Mouse (Mus musculus) heart, postnatal 36 days (tissue): ENCODE measurements around the gene Sf3b1. TPM values are rescaled to one million over a fixed set of nuclear protein-coding genes. Genes with fewer than 3 reads are reported as not detected.
A peak's percentile ranks its signal among the peaks of the same experiment; 100 is the strongest.
"Not testable (repeated sequence)": the region's sequence is repeated elsewhere in the genome, so short reads cannot be mapped to it uniquely, and the experiment has no call there.

Source experiments
- DNase-seq, 2 experiments: peaks; one replicate each; pipeline ENCODE4 v3.0.0; 2021 to 2022
- intact Hi-C: fragments of 180-260 bp; cut with DNase I; formaldehyde crosslinking; loops from one replicate; pipeline ENCODE4 v1.15.1; 2025
- total RNA-seq, 2 experiments: library from RNA; stranded (reverse); gene quantifications; 2 replicates each; pipeline ENCODE4 v1.2.3; 2021

The Sf3b1 gene
- total RNA-seq, 2 experiments from 2014 or later: 76.4 to 83.0 TPM

- no peak for DNase-seq
- intact Hi-C loops: loop anchor here (5.0 kb wide), 1 partner anchor 103 kb away; the partner anchor contains the start of gene Mob4
These were observed 2.2 kb upstream of the Sf3b1 start for GRCm38 (mm10) chr1:55029446-55029845.

- intact Hi-C loops: loop anchor here (5.0 kb wide), 1 partner anchor 104 kb away; the partner anchor contains the start of gene Mob4
- peak in 1 of 2 experiments; percentile 25 for DNase-seq
These were observed 1.4 kb upstream of the Sf3b1 start for GRCm38 (mm10) chr1:55028512-55029249.

- intact Hi-C loops: loop anchor here (1.0 to 5.0 kb wide), 3 partner anchors 23 to 104 kb away; partner anchors contain the start of genes Hspd1, Hspe1 and Mob4
- DNase-seq: no peak
These were observed 685 bp upstream of the Sf3b1 start for GRCm38 (mm10) chr1:55027966-55028365.

GRCm38 (mm10) chr1:55026444-55027252 is 633 bp downstream of the Sf3b1 start:
- no peak for DNase-seq

GRCm38 (mm10) chr1:55025656-55026430 is 1.4 kb downstream of the Sf3b1 start:
- DNase-seq: peak; percentile 22 to 25
- intact Hi-C loops: loop anchor here (5.0 kb wide), 1 partner anchor 106 kb away; the partner anchor contains the start of gene Mob4

More at GRCm38 (mm10) chr1:55026444-55027252, 633 bp downstream of the Sf3b1 start:
- intact Hi-C loops: loop anchor here (1.0 to 5.0 kb wide), 3 partner anchors 25 to 106 kb away; partner anchors contain the start of genes Hspd1, Hspe1 and Mob4

GRCm38 (mm10) chr1:55021907-55022306 is 5.4 kb downstream of the Sf3b1 start:
- no peak for DNase-seq
- intact Hi-C loops: no loop called here

- intact Hi-C loops: no loop called here
- no peak for DNase-seq
These were observed 14.8 kb downstream of the Sf3b1 start for GRCm38 (mm10) chr1:55012513-55012912.

- intact Hi-C loops: loop anchor here (2.0 kb wide), 1 partner anchor 16 kb away; no protein-coding TSS in a partner anchor
- DNase-seq: not testable (repeated sequence)
These were observed 19.0 kb downstream of the Sf3b1 start for GRCm38 (mm10) chr1:55008313-55008712.

GRCm38 (mm10) chr1:54993581-54993980 is 33.7 kb downstream of the Sf3b1 start:
- no peak for DNase-seq
- intact Hi-C loops: loop anchor here (2.0 kb wide), 1 partner anchor 15 kb away; no protein-coding TSS in a partner anchor

- no peak for DNase-seq
- intact Hi-C loops: loop anchor here (10.0 kb wide), 1 partner anchor 551 kb away; the partner anchor contains the start of gene Gtf3c3
These were observed 41.0 kb downstream of the Sf3b1 start for GRCm38 (mm10) chr1:54986248-54986647.

- no peak for DNase-seq
- intact Hi-C loops: loop anchor here (10.0 kb wide), 1 partner anchor 551 kb away; the partner anchor contains the start of gene Gtf3c3
These were observed 41.5 kb downstream of the Sf3b1 start for GRCm38 (mm10) chr1:54985831-54986230.

- intact Hi-C loops: loop anchor here (5.0 to 10.0 kb wide), 2 partner anchors 227 to 549 kb away; partner anchors contain the start of gene Gtf3c3
- DNase-seq: no peak
These were observed 43.1 kb downstream of the Sf3b1 start for GRCm38 (mm10) chr1:54984154-54984553.

GRCm38 (mm10) chr1:54983339-54983738 is 43.9 kb downstream of the Sf3b1 start:
- intact Hi-C loops: loop anchor here (5.0 to 10.0 kb wide), 2 partner anchors 226 to 549 kb away; partner anchors contain the start of gene Gtf3c3

GRCm38 (mm10) chr1:54982636-54983035 is 44.6 kb downstream of the Sf3b1 start:
- intact Hi-C loops: loop anchor here (5.0 to 10.0 kb wide), 2 partner anchors 225 to 548 kb away; partner anchors contain the start of gene Gtf3c3
- DNase-seq: no peak

More at GRCm38 (mm10) chr1:54983339-54983738, 43.9 kb downstream of the Sf3b1 start:
- DNase-seq: no peak

- DNase-seq: no peak
- intact Hi-C loops: loop anchor here (1.0 to 2.0 kb wide), 3 partner anchors 45 to 313 kb away; no protein-coding TSS in a partner anchor
These were observed 47.9 kb downstream of the Sf3b1 start for GRCm38 (mm10) chr1:54979226-54979984.

GRCm38 (mm10) chr1:54971687-54972404 is 55.4 kb downstream of the Sf3b1 start:
- intact Hi-C loops: no loop called here
- DNase-seq: no peak

GRCm38 (mm10) chr1:54966858-54967257 is 60.4 kb downstream of the Sf3b1 start:
- no peak for DNase-seq
- intact Hi-C loops: no loop called here
